In genomic region chr2:93823519-93823918, GRCm38 (mm10) we compare ENCODE assay signal across 9 mouse cellular contexts. TPM values are rescaled to one million over a fixed set of nuclear protein-coding genes. Genes with fewer than 3 reads are reported as not detected.
DNase-seq lines count a peak whose midpoint lies in the region; ATAC-seq lines count a peak whose summit lies in the region.
"Had no signal": no experiment of that assay in that cellular context is flagged by ENCODE, and none has a peak within 500 bp of the region (broad histone marks: within the 10 kb centered on the region; RNA-seq: fewer than 3 reads in every experiment).

No protein-coding gene starts in this region.

- no peak overlapping the region for H3K9ac ChIP-seq in midbrain, embryonic 15.5 days
- no peak overlapping the region for H3K9ac ChIP-seq in embryonic facial prominence, embryonic 14.5 days (ENCODE audit: low read depth, low read length)
- H3K9ac ChIP-seq: stomach, embryonic 15.5 days had no signal

- no peak for ATAC-seq in midbrain, embryonic 15.5 days (replicated peaks)
- ATAC-seq in embryonic facial prominence, embryonic 14.5 days (ENCODE audit: low read depth), result no peak
- peak; percentile 86 to 91 for ATAC-seq in hematopoietic stem cell, adult 5-6 weeks (replicated peaks in 1 of 2; ENCODE audit: insufficient read depth in 1 of 2, low FRiP score in 2 of 2, low TSS enrichment in 1 of 2, low read depth in 1 of 2, poor library complexity in 2 of 2, severe bottlenecking in 2 of 2)

- no peak overlapping the region for H3K27ac ChIP-seq in midbrain, embryonic 10.5 days (replicated peaks)
- no peak overlapping the region for H3K27ac ChIP-seq in midbrain, embryonic 15.5 days
- no peak overlapping the region for H3K27ac ChIP-seq in embryonic facial prominence, embryonic 14.5 days (replicated peaks; ENCODE audit: low read depth, low read length)
- H3K27ac ChIP-seq: stomach, embryonic 15.5 days had no signal

- intact Hi-C loops in left cerebral cortex, postnatal 10 days (cut with DNase I), result no loop called here

- H3K4me3 ChIP-seq in midbrain, embryonic 10.5 days, result no peak overlapping the region
- no peak overlapping the region for H3K4me3 ChIP-seq in midbrain, embryonic 15.5 days
- H3K4me3 ChIP-seq in embryonic facial prominence, embryonic 14.5 days (ENCODE audit: low read depth, low read length), result no peak overlapping the region
- H3K4me3 ChIP-seq: stomach, embryonic 15.5 days had no signal

- no peaks in the 10 kb centered on the region for H3K27me3 ChIP-seq in midbrain, embryonic 10.5 days (ENCODE audit: low read depth, poor library complexity, severe bottlenecking)
- H3K27me3 ChIP-seq in midbrain, embryonic 15.5 days (replicated peaks), result no peaks in the 10 kb centered on the region
- no peaks in the 10 kb centered on the region for H3K27me3 ChIP-seq in embryonic facial prominence, embryonic 14.5 days (replicated peaks; ENCODE audit: control insufficient read depth, insufficient read depth, low read length)
- H3K27me3 ChIP-seq: stomach, embryonic 15.5 days had no signal

- no peaks in the 10 kb centered on the region for H3K9me3 ChIP-seq in midbrain, embryonic 10.5 days (replicated peaks)
- H3K9me3 ChIP-seq in midbrain, embryonic 15.5 days, result no peaks in the 10 kb centered on the region
- no peaks in the 10 kb centered on the region for H3K9me3 ChIP-seq in embryonic facial prominence, embryonic 14.5 days (ENCODE audit: control insufficient read depth, low read length)
- H3K9me3 ChIP-seq: stomach, embryonic 15.5 days had no signal

- H3K4me1 ChIP-seq in midbrain, embryonic 10.5 days, result peaks cover 21% of the 10 kb centered on the region
- H3K4me1 ChIP-seq in midbrain, embryonic 15.5 days, result peaks cover 17% of the 10 kb centered on the region
- peaks cover 10% of the 10 kb centered on the region for H3K4me1 ChIP-seq in embryonic facial prominence, embryonic 14.5 days (ENCODE audit: control insufficient read depth, insufficient read depth, low read length)

- peaks cover 8% of the 10 kb centered on the region for H3K36me3 ChIP-seq in midbrain, embryonic 10.5 days
- H3K36me3 ChIP-seq in midbrain, embryonic 15.5 days (replicated peaks), result no peaks in the 10 kb centered on the region
- H3K36me3 ChIP-seq in embryonic facial prominence, embryonic 14.5 days (ENCODE audit: control insufficient read depth, insufficient read depth, low read length), result peaks cover 9% of the 10 kb centered on the region; the same call in 1 of the 2 replicates
- H3K36me3 ChIP-seq: stomach, embryonic 15.5 days had no signal

- peak; percentile 76 for DNase-seq in midbrain, embryonic 10.5 days (ENCODE audit: low spot score)
- DNase-seq in adrenal gland, postnatal 36 days, result peak; percentile 65 to 77
- peak; percentile 95 for DNase-seq in embryonic facial prominence, embryonic 14.5 days (ENCODE audit: low spot score)
- peak; percentile 65 to 78 for DNase-seq in left cerebral cortex, postnatal 10 days (ENCODE audit: extremely low spot score in 1 of 2, low spot score in 2 of 2)
- DNase-seq in naive thymus-derived CD4-positive, alpha-beta T cell, adult 2 months (ENCODE audit: low read depth), result peak; percentile 96
- peak; percentile 70 for DNase-seq in testis, postnatal 10 days (ENCODE audit: low spot score)

- H3K4me2 ChIP-seq in midbrain, embryonic 15.5 days, result no peak overlapping the region
- H3K4me2 ChIP-seq in embryonic facial prominence, embryonic 14.5 days (ENCODE audit: low read depth, low read length), result no peak overlapping the region
- H3K4me2 ChIP-seq: stomach, embryonic 15.5 days had no signal

- 19% methylated on average over 8 of the region's 8 CpGs for WGBS in midbrain, embryonic 10.5 days
- WGBS in midbrain, embryonic 15.5 days, result 16% methylated on average over 8 of the region's 8 CpGs
- 16% methylated on average over 8 of the region's 8 CpGs for WGBS in embryonic facial prominence, embryonic 14.5 days

RNA-seq across cellular contexts. Expression of gene Ext2, which starts 1.2 kb away (rescaled TPM):
- polyA plus RNA-seq in midbrain, embryonic 10.5 days (2016; fragmentation: Nextera tagmentation; extraction: Ambion mirVana), result 72.3 and 78.2 TPM in 2 replicates
- 76.4 and 79.4 TPM in 2 replicates for polyA plus RNA-seq in midbrain, embryonic 15.5 days (2015; fragmentation: Nextera tagmentation; extraction: Ambion mirVana)
- total RNA-seq in adrenal gland, postnatal 36 days (2021), result 100 to 1,000 TPM in 1 of 2 experiments, 10 to 100 TPM in 1; 83.3 to 110 TPM
- 115 and 126 TPM in 2 replicates for polyA plus RNA-seq in embryonic facial prominence, embryonic 14.5 days (2014; fragmentation: Nextera tagmentation; extraction: Ambion mirVana)
- 35.6 and 41.4 TPM in 2 replicates for total RNA-seq in hematopoietic stem cell, adult 5-6 weeks (2017)
- total RNA-seq in left cerebral cortex, postnatal 10 days (2021), result 10 to 100 TPM; 55.5 to 58.1 TPM

RNA-seq across cellular contexts. Expression of gene Accs, which starts 26.2 kb away (rescaled TPM):
- polyA plus RNA-seq in midbrain, embryonic 10.5 days (2016; fragmentation: Nextera tagmentation; extraction: Ambion mirVana), result 7.2 and 9.3 TPM in 2 replicates
- 5.1 and 5.2 TPM in 2 replicates for polyA plus RNA-seq in midbrain, embryonic 15.5 days (2015; fragmentation: Nextera tagmentation; extraction: Ambion mirVana)
- total RNA-seq in adrenal gland, postnatal 36 days (2021), result 10 to 100 TPM in 1 of 2 experiments, 1 to 10 TPM in 1; 7.1 to 10.7 TPM
- polyA plus RNA-seq in embryonic facial prominence, embryonic 14.5 days (2014; fragmentation: Nextera tagmentation; extraction: Ambion mirVana), result 5.7 and 7.0 TPM in 2 replicates
- total RNA-seq in hematopoietic stem cell, adult 5-6 weeks (2017), result 17.6 and 36.4 TPM in 2 replicates
- total RNA-seq in left cerebral cortex, postnatal 10 days (2021), result 1 to 10 TPM; 5.0 to 5.3 TPM

RNA-seq across cellular contexts. Expression of gene Accsl, which starts 45.4 kb away (rescaled TPM):
- polyA plus RNA-seq in midbrain, embryonic 10.5 days (2016; fragmentation: Nextera tagmentation; extraction: Ambion mirVana), result not detected in 2 replicates
- 0.17 and 0.32 TPM in 2 replicates for polyA plus RNA-seq in midbrain, embryonic 15.5 days (2015; fragmentation: Nextera tagmentation; extraction: Ambion mirVana)
- under 1 TPM in 1 of 2 experiments, not detected in 1; 0.86 TPM for total RNA-seq in adrenal gland, postnatal 36 days (2021)
- 0.53 TPM in 1 of 2 replicates, not detected in the other for polyA plus RNA-seq in embryonic facial prominence, embryonic 14.5 days (2014; fragmentation: Nextera tagmentation; extraction: Ambion mirVana)
- not detected in 2 replicates for total RNA-seq in hematopoietic stem cell, adult 5-6 weeks (2017)
- under 1 TPM; 0.30 to 0.51 TPM for total RNA-seq in left cerebral cortex, postnatal 10 days (2021)

Comparison
In these comparisons a context has a peak if more than half of its experiments do, and no peak if none do; other contexts are left out.
1. ATAC-seq: peak in hematopoietic stem cell, adult 5-6 weeks (2 of 2); none in midbrain, embryonic 15.5 days (single experiment) and embryonic facial prominence, embryonic 14.5 days (single experiment).
2. Peak in every context shown above with its lines, with median percentiles within 50 percentile points of each other: DNase-seq.